Mouse (Mus musculus) cerebellum, adult 2 months (tissue): ENCODE measurements at regions not wholly inside any gene's neighbourhood (a gene's known extent, or its start where the extent isn't known, plus 50 kb on each side); places are given as distances from the start of the nearest gene placed in this dataset.

Experiments used
- CTCF ChIP-seq: fragments of 200-500 bp; IDR thresholded peaks from 2 replicates; pipeline ENCODE4 v1.5.1; 2011; ENCODE audit warnings: low read depth, mild to moderate bottlenecking, control low read depth, low read length, moderate library complexity, borderline replicate concordance; ENCODE audit not compliant: insufficient read depth
- POLR2A ChIP-seq: fragments of 200-500 bp; IDR thresholded peaks from 2 replicates; pipeline ENCODE4 v1.6.1; 2011; ENCODE audit warnings: low read length, control low read depth, borderline replicate concordance; ENCODE audit not compliant: insufficient read depth

DNA sequence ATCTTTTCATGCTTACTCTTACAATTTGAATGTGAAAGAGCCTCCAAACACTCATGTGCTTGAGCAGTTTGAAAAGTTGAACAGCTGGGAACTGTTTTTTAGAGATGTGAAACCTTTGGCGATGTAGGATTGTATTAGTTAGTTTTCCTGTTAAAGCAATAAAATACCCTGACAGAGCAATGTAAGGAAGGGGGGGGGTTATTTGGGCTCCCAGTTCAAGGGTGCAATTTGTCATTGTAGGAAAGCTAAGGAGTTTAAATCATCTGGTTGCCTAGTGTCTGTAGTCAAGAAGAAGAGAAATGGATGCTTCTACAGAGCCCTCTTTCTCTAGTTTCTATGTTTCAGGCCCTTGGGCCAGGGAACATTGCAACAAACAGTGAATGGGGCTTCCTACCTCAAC, 1674.5 kb upstream of the Acvr2a start:
- TF ChIP-seq CTCF (no peak), POLR2A (no peak)
